Mouse (Mus musculus) brain, embryonic 14.5 days (tissue): ENCODE measurements around the gene Osbpl10.

Experiments
- CTCF ChIP-seq: fragments of 200-500 bp; IDR thresholded peaks from 2 replicates; pipeline ENCODE4 v1.5.1; 2012; ENCODE audit warnings: inconsistent platforms, mild to moderate bottlenecking, moderate library complexity, borderline replicate concordance; ENCODE audit not compliant: insufficient read depth, insufficient read length; ENCODE audit errors: extremely low read depth
- POLR2A ChIP-seq: fragments of 200-500 bp; IDR thresholded peaks from 2 replicates; pipeline ENCODE4 v1.6.1; 2012; ENCODE audit warnings: mild to moderate bottlenecking, inconsistent platforms, borderline replicate concordance; ENCODE audit not compliant: poor library complexity, insufficient read depth, insufficient read length, severe bottlenecking; ENCODE audit errors: extremely low read depth

DNA sequence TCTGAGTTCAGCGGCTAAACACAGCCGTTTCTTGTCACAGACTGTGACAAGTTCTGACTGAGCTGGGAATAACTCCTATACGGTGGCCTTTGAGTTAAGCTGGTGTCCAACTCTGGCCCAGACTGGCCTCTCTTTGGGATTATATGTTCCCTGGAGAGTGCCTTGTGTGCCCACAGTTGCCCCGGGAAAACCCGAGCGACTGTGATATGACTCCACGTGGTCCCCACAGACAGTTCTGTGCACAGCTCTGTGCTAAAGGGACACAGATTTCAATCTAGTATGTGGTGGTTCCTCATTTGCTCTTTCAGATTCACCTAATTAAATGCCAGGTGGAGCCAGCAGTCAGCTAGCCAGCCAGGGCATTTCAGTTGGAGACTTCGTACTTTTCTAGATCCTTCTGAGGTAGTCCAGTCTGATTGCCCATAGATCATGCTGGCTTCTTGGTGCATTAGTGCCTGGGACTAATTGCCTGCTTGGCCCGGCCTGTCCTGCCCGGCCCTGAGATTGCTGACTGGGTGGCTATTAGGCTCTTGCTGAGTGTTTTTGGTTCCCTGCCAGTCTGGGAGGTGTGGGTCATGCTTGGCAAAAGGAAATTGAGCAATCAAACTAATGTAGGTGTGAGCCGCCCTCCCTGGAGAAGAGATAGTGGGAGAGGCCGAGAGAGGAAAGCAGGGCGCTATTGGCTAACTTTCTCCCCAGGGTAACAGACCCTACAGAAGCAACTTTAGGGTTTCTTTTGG, 71.8 kb downstream of the Osbpl10 start:
- TF ChIP-seq CTCF (no peak), POLR2A (no peak)
